Mouse (Mus musculus) thymus, postnatal 36 days (tissue): ENCODE data around the gene Ticam1.

ENCODE experiments used
- DNase-seq, 2 experiments: peaks; one replicate each; pipeline ENCODE4 v3.0.0; 2022; ENCODE audit warnings: mixed read lengths in 2 of 2

Ticam1 gene

GRCm38 (mm10) chr17:56290388-56291170, 14.0 kb upstream of the Ticam1 start:
- peak; percentile 93 to 96 for DNase-seq

- peak; percentile 41 to 53 for DNase-seq
Observed at GRCm38 (mm10) chr17:56289371-56290331, 13.1 kb upstream of the Ticam1 start.

GRCm38 (mm10) chr17:56288866-56289265, 12.3 kb upstream of the Ticam1 start:
- no peak for DNase-seq

- DNase-seq = no peak
Observed at GRCm38 (mm10) chr17:56287830-56288229, 11.2 kb upstream of the Ticam1 start.

GRCm38 (mm10) chr17:56285995-56286394, 9.4 kb upstream of the Ticam1 start:
- no peak for DNase-seq

GRCm38 (mm10) chr17:56283316-56283715, 6.7 kb upstream of the Ticam1 start:
- DNase-seq = no peak

- no peak for DNase-seq
Observed at GRCm38 (mm10) chr17:56282802-56283201, 6.2 kb upstream of the Ticam1 start.

- no peak for DNase-seq
Observed at GRCm38 (mm10) chr17:56281193-56281592, 4.6 kb upstream of the Ticam1 start.

- DNase-seq = no peak
Observed at GRCm38 (mm10) chr17:56279481-56280155, 3.0 kb upstream of the Ticam1 start.

- no peak for DNase-seq
Observed at GRCm38 (mm10) chr17:56278340-56278739, 1.8 kb upstream of the Ticam1 start.

GRCm38 (mm10) chr17:56277567-56277893, 944 bp upstream of the Ticam1 start:
- no peak for DNase-seq

GRCm38 (mm10) chr17:56275842-56276480, 625 bp downstream of the Ticam1 start:
- no peak for DNase-seq

- DNase-seq = no peak
Observed at GRCm38 (mm10) chr17:56273986-56274385, 2.6 kb downstream of the Ticam1 start.

- DNase-seq = no peak
Observed at GRCm38 (mm10) chr17:56273482-56273881, 3.1 kb downstream of the Ticam1 start.

- DNase-seq = no peak
Observed at GRCm38 (mm10) chr17:56272644-56273043, 3.9 kb downstream of the Ticam1 start.

- no peak for DNase-seq
Observed at GRCm38 (mm10) chr17:56271609-56272253, 4.9 kb downstream of the Ticam1 start.

- no peak for DNase-seq
Observed at GRCm38 (mm10) chr17:56269741-56270140, 6.8 kb downstream of the Ticam1 start.

GRCm38 (mm10) chr17:56269153-56269630, 7.4 kb downstream of the Ticam1 start:
- peak; percentile 45 to 68 for DNase-seq

GRCm38 (mm10) chr17:56266271-56266670, 10.3 kb downstream of the Ticam1 start:
- DNase-seq = no peak

GRCm38 (mm10) chr17:56265869-56266268, 10.7 kb downstream of the Ticam1 start:
- DNase-seq = no peak

GRCm38 (mm10) chr17:56265011-56265410, 11.6 kb downstream of the Ticam1 start:
- DNase-seq = no peak

GRCm38 (mm10) chr17:56264020-56264419, 12.6 kb downstream of the Ticam1 start:
- peak; percentile 76 for DNase-seq
